Mouse (Mus musculus): ENCODE data around the gene Ifrd2. TPM values are rescaled to one million over a fixed set of nuclear protein-coding genes. Genes with fewer than 3 reads are reported as not detected.

Ifrd2 gene
- polyA plus RNA-seq (2012; rRNA removed): 62.0 and 68.5 TPM in 2 replicates

DNA sequence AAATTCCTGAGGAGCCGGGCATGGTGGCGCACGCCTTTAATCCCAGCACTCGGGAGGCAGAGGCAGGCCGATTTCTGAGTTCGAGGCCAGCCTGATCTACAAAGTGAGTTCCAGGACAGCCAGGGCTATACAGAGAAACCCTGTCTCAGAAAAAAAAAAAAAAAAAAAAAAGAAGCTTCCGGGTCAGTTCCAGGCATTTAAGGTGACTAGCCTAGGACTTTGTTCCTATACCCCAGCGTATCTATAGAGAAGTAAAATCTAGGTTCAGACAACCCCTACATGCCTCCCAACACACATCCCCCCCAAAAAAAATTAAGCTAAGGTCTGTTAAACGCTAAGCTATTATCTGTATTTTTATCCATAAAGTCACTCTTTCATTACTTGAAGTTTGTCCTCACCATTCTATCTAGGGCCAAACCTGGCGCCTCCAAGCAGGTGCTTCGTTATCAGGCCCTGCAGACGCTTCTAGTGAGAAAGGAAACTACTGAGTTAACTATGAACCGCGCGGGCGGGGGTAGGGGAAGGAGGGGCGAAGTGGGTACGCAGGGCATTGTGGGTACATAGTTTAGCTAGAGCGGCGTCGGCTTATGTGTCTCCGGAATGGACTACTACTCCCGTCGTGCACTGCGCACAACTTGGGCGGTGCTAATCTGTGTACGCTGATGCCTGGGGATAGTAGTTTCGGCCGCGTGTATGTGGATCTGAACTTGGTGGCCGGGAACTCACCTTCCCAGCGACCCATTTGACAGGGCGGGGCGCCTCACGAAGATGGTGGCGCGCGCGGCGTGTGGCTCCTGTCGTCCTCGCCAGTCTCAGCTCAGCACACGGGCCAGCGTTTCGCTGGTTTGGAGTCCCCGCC, at the start of gene Ifrd2:
Gene Ifrd2, plus strand, starts transcription at position 669 of the 859 bp plus-strand sequence.

DNA sequence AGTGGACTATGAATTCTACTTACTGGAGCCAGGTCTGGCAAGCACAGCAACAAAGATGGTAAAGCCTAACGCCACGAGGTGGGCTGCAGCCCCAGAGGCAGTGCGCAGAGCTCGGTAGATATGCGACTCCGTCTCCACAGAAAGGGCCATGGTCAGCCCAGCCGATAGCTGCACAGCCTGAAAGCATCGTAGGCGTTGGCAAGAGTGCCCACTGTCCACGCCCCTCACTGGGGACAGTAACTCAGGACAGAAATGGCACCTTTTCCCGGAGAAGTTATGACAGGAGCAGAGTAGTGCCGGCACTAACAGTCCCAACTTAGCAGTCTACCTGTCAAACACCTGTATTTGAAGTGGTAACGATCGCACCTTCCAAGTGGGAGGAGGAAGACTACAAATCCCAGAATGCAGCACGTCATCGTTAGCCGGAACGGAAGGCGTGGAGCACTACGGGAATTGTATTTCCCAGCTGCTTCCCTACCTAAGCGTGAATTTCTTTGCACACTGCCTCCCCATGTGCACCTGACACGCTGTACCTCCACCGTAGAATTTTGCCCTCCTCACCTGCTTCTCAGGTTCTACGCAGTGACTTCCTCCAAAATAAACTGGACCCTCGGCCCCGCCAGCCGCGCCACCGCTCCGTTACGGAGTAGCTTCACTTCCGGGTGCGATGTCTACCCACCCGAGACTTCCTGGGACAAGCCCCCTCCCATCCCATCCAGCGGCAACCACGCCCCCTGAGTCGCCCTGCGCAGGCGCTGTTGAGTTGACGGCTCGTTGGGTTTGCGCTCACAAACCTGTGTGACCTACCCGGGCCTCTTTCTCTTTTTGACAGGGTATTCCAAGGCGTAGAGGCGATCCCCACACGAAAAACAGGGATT, 45.7 kb upstream of the Ifrd2 start, which contains the start of the genes Cyb561d2 and Nprl2:
Gene Cyb561d2, minus strand, starts transcription at position 720 of the 878 bp plus-strand sequence.
Gene Nprl2, plus strand, starts transcription at position 753 of the 878 bp plus-strand sequence.

DNA sequence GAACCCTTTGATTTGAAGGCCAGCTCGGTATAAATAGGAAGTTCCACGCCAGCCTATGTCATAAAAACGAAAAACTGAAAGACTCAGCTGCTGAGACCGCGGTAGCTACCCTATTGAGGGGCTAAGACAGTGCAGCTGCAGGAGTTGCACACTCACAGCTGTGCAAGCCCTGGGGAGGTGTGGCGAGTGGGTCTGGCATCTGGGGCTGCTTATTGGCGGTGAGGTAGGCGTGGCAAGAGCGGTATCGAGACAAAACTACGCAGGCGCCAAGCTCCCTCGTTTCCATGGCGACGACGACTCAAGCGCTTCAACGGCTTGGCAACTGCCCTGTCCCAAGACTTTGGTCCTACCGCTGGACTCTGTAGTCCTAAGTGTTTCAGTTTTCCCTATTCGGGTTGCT, 40.4 kb upstream of the Ifrd2 start, which contains the start of gene Zmynd10:
Gene Zmynd10, plus strand, starts transcription at position 273 of the 400 bp plus-strand sequence.

DNA sequence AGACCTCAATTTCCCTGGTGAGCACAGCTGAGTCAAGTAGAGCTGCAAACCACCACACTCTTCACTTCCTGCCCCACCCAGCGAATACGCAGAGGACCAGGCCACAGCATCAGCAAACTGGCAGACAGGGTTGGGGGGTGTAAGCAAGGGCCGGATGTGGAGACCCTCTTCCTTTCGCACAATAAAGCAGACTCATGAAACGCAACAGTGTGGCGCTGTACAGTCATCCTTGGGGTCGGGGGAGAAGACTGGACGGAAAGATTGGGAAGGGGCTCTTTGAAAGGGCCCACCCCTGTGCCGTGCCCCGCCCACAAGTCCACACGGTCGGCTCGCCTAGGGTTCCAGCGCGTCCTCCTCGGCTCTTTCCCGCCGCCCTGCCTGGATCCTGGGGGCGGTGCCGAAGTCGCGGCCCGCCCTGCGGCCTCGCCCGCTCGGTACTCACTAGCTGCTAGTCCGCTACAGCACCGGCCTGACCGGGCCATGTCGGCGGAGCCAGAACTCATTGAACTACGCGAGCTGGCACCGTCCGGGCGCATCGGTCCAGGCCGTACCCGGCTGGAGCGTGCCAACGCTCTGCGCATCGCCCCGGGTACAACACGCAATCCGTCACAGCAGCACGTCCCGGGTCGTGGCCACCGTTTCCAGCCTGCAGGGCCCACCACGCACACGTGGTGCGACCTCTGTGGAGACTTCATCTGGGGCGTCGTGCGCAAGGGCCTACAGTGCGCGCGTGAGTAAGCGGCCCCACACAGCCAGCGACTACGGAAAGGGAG, 36.1 kb upstream of the Ifrd2 start, which contains the start of gene Rassf1:
Gene Rassf1, plus strand, starts transcription at position 439 of the 773 bp plus-strand sequence.

DNA sequence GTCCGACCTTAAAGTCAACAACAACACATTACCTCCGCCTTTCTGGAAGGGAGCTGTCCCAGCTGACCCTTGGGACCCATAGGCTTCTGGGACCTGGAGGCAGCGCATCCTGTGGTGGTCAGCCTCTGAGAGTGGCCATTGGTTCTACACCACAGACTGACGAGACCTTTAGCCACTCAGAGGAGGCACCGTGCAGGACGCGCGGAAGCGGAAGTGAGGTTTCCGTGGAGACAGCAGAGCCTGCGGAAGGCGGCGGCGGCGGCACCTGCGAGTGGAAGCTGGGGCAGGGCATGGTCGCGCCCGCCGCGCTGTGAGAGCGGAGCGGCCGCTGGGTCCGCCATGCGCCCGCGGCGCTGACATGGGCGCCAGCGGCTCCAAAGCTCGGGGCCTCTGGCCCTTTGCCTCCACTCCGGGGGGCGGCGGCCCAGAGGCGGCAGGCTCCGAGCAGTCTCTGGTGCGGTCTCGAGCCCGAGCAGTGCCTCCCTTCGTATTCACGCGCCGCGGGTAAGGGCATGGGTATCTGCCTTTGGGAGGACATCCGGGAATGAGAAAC, 24.3 kb upstream of the Ifrd2 start, which contains the start of gene Tusc2:
Gene Tusc2, plus strand, starts transcription at position 227 of the 553 bp plus-strand sequence.

DNA sequence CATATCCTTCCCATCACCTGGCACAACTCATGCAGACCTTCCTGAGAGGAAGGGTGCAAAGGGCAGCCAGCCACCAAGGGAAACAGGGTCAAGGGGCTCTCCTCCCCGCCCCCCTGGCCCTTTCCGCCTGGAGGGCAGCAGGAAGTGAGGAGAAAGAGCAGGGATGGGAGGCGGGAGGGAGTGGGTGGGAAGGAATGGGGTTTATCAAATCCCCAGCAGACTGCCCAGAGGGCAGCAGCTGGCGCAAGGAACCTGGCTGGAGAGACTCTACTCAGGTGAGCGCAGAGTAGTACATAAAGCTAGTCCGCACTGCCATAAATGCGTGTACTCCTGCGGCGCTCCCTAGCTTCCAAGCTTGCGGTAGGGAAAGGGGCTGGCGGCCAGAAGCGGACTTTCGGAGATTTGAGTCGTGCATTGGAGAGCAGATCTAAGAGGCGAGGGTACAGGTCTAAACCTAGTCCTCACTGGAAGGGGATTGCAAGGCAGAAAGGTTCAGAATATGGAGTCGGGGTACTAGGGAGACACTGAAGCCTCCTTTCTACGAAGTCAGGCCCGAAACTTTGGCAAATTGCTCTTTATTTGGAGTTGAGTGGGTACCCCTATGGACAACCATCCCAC, 19.6 kb upstream of the Ifrd2 start, which contains the start of gene Hyal2:
Gene Hyal2, plus strand, starts transcription at position 244 of the 618 bp plus-strand sequence.

DNA sequence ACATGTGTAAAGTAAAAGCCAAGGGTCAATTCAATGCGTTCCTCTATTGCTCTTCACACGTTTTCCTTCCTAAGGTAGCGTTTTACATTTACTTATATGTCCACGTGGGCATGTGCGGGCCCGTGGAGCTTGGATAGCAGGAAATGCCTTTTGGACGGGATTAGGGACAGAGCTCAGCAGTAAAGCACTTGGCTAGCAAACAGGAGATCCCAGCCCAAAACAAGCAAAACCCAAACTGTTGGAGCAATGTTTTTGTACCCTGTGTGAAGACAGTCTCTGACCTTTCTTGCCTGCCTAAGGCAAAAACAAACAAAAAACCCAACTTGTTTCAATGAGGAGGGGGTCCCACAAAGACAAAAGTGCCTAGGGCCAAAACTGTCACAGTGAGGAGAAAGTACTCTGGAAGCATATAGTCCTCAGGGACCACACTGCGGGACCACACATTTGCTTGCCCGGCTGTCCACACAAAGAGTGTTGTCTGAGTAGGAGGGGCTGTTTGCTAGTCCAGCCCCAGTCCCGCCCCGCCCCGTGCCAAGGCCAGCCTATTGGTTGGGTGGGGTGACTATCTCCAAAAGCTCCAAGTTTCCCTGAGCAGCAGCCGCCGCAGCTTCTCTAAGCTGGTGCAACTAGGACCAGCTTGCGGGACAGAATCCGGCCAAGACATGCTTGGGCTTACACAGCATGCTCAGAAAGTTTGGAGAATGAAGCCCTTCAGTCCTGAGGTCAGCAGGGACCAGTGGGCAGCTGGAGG, 10.9 kb upstream of the Ifrd2 start, which contains the start of gene Hyal1:
Gene Hyal1, plus strand, starts transcription at position 571 of the 751 bp plus-strand sequence.

DNA sequence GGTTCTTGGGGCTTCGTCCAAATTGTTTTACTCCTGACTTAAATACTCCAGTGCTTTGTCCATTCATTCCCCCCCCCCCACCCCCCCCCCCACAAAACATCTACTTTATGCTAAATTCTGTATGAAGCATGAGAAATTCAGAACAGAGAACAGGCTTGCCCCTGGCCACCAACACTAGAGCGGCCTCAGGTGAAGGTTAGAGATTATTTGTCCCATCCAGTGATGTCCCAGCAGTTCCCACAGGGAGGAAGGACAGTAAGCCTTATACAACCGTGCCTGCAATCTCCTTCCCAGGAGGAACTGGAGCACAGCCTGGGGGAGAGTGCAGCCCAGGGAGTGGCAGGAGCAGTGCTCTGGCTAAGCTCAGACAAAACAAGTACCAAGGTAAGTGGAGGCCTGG, 8.9 kb upstream of the Ifrd2 start, which contains the start of gene Naa80:
Gene Naa80, plus strand, starts transcription at position 301 of the 400 bp plus-strand sequence.

DNA sequence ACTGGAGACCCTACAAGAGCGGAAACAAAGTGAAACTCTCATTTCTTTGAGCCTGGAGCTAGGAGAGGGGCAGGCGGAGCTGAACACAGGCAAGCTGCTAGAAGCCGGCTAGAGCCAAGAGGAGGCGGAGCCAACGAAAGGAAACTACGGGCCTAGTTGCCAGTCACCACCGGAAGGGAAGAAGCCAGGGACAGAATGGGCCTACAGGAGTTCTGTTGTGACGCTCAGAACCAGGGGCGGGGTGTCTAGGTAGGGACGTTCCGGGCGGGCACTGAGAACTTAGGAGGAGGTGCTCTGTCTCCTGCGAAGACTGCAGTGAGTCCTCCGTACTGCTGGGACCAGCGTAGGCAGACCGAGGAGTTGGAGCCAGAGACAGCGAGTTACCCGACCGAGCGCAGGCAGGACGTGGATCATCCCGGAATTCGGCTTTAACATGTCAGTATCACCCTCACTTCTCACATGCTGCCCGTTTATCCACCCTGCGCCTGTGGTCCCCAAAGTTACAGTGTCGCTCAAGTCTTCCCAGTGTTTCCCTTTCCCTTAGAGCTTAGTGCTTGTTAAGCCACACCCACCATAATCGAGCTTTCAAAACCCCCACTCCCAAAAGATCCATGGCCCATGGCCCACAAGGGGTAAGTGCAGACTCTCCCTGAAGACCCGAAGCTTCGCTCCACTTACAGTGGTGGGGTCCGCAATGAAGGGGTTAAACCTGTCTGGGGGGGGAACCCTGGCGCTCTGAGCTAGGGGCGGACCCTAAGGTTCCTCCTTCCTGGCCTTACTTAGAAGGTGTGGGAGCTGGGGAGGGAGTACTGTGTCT, 6.7 kb upstream of the Ifrd2 start, which contains the start of gene Hyal3:
Gene Hyal3, plus strand, starts transcription at position 318 of the 817 bp plus-strand sequence.

DNA sequence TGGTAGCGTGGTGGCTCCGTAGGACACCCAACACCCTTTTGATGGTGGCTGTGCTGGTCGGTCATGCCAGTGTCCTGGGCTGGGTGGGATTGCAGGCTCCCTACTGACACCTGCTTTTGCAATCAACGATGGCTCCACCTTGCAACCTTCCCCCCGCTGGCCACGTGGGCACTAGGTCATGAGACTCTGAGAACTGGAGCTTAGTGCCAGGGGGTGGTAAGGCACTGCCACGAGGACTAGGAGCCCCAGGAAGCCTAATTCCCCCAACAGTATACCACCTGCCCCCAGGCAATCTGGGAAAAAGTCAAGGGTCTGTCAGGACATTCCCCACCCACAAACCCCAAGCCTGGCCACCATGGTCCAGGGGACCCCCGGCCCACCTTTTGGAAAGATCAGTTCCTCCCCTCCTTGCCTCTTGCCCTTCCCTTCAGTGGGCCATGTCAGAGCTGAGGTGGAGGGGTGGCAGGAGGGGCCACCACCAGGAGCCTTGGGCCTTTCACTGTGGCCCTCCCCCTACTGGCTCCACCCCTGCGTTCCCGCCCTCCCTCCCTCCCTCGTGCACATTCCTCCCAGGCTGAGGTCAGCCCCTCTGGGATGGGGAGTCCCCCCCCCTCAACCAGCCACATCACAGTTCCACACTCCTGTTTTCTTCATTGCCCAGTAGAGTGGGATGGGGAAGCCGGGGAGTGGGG, 21.4 kb downstream of the Ifrd2 start, which contains the start of gene Sema3b:
Gene Sema3b, minus strand, starts transcription at position 489 of the 692 bp plus-strand sequence.

DNA sequence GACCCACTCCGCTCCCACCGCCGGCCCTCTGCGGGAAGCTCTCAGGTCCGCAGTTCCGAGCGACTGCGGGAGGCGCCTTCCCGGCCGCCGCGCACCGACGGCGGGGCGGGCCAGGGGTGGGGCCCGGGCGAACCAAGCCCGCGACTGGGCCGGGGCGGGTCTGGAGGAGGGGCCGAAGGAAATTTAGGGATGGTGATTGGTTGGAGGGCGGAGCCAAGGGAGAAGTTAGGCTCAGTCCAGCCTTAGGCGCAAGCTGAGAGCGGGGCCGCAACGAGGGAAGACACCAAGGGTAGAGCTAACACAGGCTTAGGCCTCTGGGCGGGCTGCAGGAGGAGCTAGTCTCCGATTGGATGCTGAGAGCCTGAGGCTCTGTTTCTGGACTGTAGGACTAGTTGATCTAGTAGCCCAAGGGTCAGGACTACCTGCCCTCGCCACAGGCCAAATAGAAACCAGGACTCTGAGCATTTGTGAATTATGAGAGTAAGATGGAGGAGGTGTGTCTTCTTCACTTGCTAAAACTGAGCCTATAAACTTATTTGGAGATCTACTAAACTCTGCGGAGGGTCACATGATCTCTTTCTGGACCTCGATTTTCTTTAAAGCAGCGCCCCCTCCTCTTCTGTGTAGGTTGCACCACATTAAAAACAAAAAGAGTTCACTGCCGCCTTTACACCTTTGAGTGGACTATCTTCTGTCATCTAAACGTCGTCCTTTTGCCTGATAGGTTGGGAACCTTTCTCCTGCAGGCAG, 48.0 kb downstream of the Ifrd2 start, which contains the start of gene Gnai2:
Gene Gnai2, minus strand, starts transcription at position 89 of the 750 bp plus-strand sequence.

Other genes with a start within 250 kb of the Ifrd2 start
- 19.0 and 27.1 TPM in 2 replicates for gene Hemk1, start 249.3 kb upstream of the Ifrd2 start, polyA plus RNA-seq (2012; rRNA removed)
- gene 6430571L13Rik, start 247.0 kb upstream of the Ifrd2 start, polyA plus RNA-seq (2012; rRNA removed): 0.86 and 1.1 TPM in 2 replicates
- 4.9 and 5.3 TPM in 2 replicates for gene Cacna2d2, start 188.0 kb upstream of the Ifrd2 start, polyA plus RNA-seq (2012; rRNA removed)
- 86.5 and 92.7 TPM in 2 replicates for gene Tmem115, start 53.7 kb upstream of the Ifrd2 start, polyA plus RNA-seq (2012; rRNA removed)
- 70.4 and 85.0 TPM in 2 replicates for gene Cyb561d2, start 45.4 kb upstream of the Ifrd2 start, polyA plus RNA-seq (2012; rRNA removed)
- gene Nprl2, start 45.4 kb upstream of the Ifrd2 start, polyA plus RNA-seq (2012; rRNA removed): 31.6 and 40.4 TPM in 2 replicates
- gene Zmynd10, start 40.3 kb upstream of the Ifrd2 start, polyA plus RNA-seq (2012; rRNA removed): 13.6 and 15.0 TPM in 2 replicates
- 40.1 and 43.3 TPM in 2 replicates for gene Rassf1, start 36.1 kb upstream of the Ifrd2 start, polyA plus RNA-seq (2012; rRNA removed)
- 74.2 and 84.8 TPM in 2 replicates for gene Tusc2, start 24.4 kb upstream of the Ifrd2 start, polyA plus RNA-seq (2012; rRNA removed)
- 121 and 127 TPM in 2 replicates for gene Hyal2, start 19.7 kb upstream of the Ifrd2 start, polyA plus RNA-seq (2012; rRNA removed)
- gene Hyal1, start 10.7 kb upstream of the Ifrd2 start, polyA plus RNA-seq (2012; rRNA removed): 12.8 and 16.7 TPM in 2 replicates
- 97.2 and 99.9 TPM in 2 replicates for gene Naa80, start 8.8 kb upstream of the Ifrd2 start, polyA plus RNA-seq (2012; rRNA removed)
- gene Hyal3, start 6.8 kb upstream of the Ifrd2 start, polyA plus RNA-seq (2012; rRNA removed): 1.7 and 2.0 TPM in 2 replicates
- gene Sema3b, start 21.6 kb downstream of the Ifrd2 start, polyA plus RNA-seq (2012; rRNA removed): 33.8 and 37.7 TPM in 2 replicates
- 769 and 826 TPM in 2 replicates for gene Gnai2, start 47.7 kb downstream of the Ifrd2 start, polyA plus RNA-seq (2012; rRNA removed)
- gene Slc38a3, start 81.9 kb downstream of the Ifrd2 start, polyA plus RNA-seq (2012; rRNA removed): 286 and 357 TPM in 2 replicates
- 0.17 and 0.21 TPM in 2 replicates for gene Gnat1, start 92.1 kb downstream of the Ifrd2 start, polyA plus RNA-seq (2012; rRNA removed)
- gene Sema3f, start 122.8 kb downstream of the Ifrd2 start, polyA plus RNA-seq (2012; rRNA removed): 123 and 153 TPM in 2 replicates
- 69.0 and 96.6 TPM in 2 replicates for gene Rbm5, start 183.4 kb downstream of the Ifrd2 start, polyA plus RNA-seq (2012; rRNA removed)